Mouse (Mus musculus): ENCODE measurements around the gene Gm17324.

DNA sequence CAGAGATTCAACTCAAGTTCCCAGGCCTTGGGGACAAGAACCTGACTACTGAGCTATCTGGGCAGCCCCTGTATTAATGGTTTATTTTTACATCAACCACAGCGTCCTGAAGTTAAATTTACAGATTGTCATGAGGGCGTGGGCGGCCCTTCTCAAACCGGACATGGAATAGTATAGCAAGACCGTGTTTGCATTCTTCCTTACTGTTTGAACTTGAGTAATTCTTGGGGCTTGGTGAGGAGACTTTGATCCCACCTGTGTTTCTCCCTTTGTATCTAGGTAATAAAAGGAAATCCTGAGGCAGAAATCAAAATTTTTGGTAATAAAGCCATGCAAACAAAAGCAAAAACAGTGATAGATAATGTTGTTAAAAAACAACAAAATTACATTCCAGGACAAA, 48.0 kb downstream of the Gm17324 start:
- no peak for TF ChIP-seq CTCF (IDR thresholded peaks at IDR 0.05; ENCODE audit: borderline replicate concordance, insufficient read depth, low read depth, low read length)
- TF ChIP-seq POLR2A (IDR thresholded peaks at IDR 0.05; ENCODE audit: borderline replicate concordance, insufficient read depth, low read length), result no peak

Data from cerebellum, adult 2 months (tissue).